Mouse (Mus musculus): ENCODE measurements around the gene Ece1. TPM values are rescaled to one million over a fixed set of nuclear protein-coding genes. Genes with fewer than 3 reads are reported as not detected.

The Ece1 gene
- polyA plus RNA-seq, 1 experiment from 2014 or later, result 74.6 TPM

- Histone ChIP-seq H3K27me3 (no peaks in the 10 kb centered on the region), H3K4me2 (replicated peaks) (no peak overlapping the region), H3K36me3 (peaks cover 97% of the 10 kb centered on the region), H3K9me3 (replicated peaks) (no peaks in the 10 kb centered on the region), H3K27ac (replicated peaks) (no peak overlapping the region), H3K4me3 (replicated peaks) (no peak overlapping the region), H3K4me1 (peaks cover 5% of the 10 kb centered on the region; the same call in 1 of the 2 replicates), H3K9ac (no peak overlapping the region)
- ATAC-seq (ENCODE audit: insufficient number of reproducible peaks, low FRiP score, low TSS enrichment, low read depth), result no peak
- 73% methylated on average over 4 of the region's 4 CpGs for whole genome bisulfite sequencing
These were observed 83.3 kb downstream of the Ece1 start for GRCm38 (mm10) chr4:137945376-137945775.

GRCm38 (mm10) chr4:137946419-137946818, 84.4 kb downstream of the Ece1 start:
- Histone ChIP-seq H3K4me3 (replicated peaks) (no peak overlapping the region), H3K9me3 (replicated peaks) (no peaks in the 10 kb centered on the region), H3K4me1 (peaks cover 5% of the 10 kb centered on the region; the same call in 1 of the 2 replicates), H3K4me2 (replicated peaks) (no peak overlapping the region), H3K27me3 (no peaks in the 10 kb centered on the region), H3K9ac (no peak overlapping the region), H3K36me3 (peaks cover 93% of the 10 kb centered on the region), H3K27ac (replicated peaks) (no peak overlapping the region)
- WGBS, result 81% methylated on average over 11 of the region's 11 CpGs
- no peak for ATAC-seq (ENCODE audit: insufficient number of reproducible peaks, low FRiP score, low TSS enrichment, low read depth)

- no peak for ATAC-seq (ENCODE audit: insufficient number of reproducible peaks, low FRiP score, low TSS enrichment, low read depth)
- no peak overlapping the region for H3K4me2 ChIP-seq (replicated peaks)
- no peak overlapping the region for H3K27ac ChIP-seq (replicated peaks)
- no peaks in the 10 kb centered on the region for H3K27me3 ChIP-seq
- H3K9me3 ChIP-seq (replicated peaks), result no peaks in the 10 kb centered on the region
- H3K4me1 ChIP-seq, result peaks cover 3% of the 10 kb centered on the region; the same call in 1 of the 2 replicates
- no peak overlapping the region for H3K9ac ChIP-seq
- H3K4me3 ChIP-seq (replicated peaks), result no peak overlapping the region
- peaks cover 87% of the 10 kb centered on the region for H3K36me3 ChIP-seq
- 41% methylated on average over 4 of the region's 4 CpGs for WGBS
These were observed 90.8 kb downstream of the Ece1 start for GRCm38 (mm10) chr4:137952840-137953239.

GRCm38 (mm10) chr4:137954184-137954583, 92.1 kb downstream of the Ece1 start:
- WGBS, result 76% methylated on average over 2 of the region's 2 CpGs

GRCm38 (mm10) chr4:137954926-137955396, 92.9 kb downstream of the Ece1 start:
- Histone ChIP-seq H3K27me3 (no peaks in the 10 kb centered on the region), H3K27ac (replicated peaks) (no peak overlapping the region; the same call in 1 of the 2 replicates), H3K4me3 (replicated peaks) (no peak overlapping the region), H3K4me1 (peaks cover 3% of the 10 kb centered on the region; the same call in 1 of the 2 replicates), H3K9ac (no peak overlapping the region), H3K36me3 (peaks cover 87% of the 10 kb centered on the region), H3K9me3 (replicated peaks) (no peaks in the 10 kb centered on the region), H3K4me2 (replicated peaks) (no peak overlapping the region)
- 51% methylated on average over 8 of the region's 8 CpGs for WGBS
- ATAC-seq (ENCODE audit: insufficient number of reproducible peaks, low FRiP score, low TSS enrichment, low read depth), result peak; percentile 65; the same call in 1 of the 2 replicates

More at GRCm38 (mm10) chr4:137954184-137954583, 92.1 kb downstream of the Ece1 start:
- Histone ChIP-seq H3K4me1 (peaks cover 3% of the 10 kb centered on the region; the same call in 1 of the 2 replicates), H3K9me3 (replicated peaks) (no peaks in the 10 kb centered on the region), H3K27ac (replicated peaks) (no peak overlapping the region), H3K4me2 (replicated peaks) (no peak overlapping the region), H3K36me3 (peaks cover 87% of the 10 kb centered on the region), H3K4me3 (replicated peaks) (no peak overlapping the region), H3K9ac (no peak overlapping the region), H3K27me3 (no peaks in the 10 kb centered on the region)
- no peak for ATAC-seq (ENCODE audit: insufficient number of reproducible peaks, low FRiP score, low TSS enrichment, low read depth)

GRCm38 (mm10) chr4:137956260-137956659, 94.2 kb downstream of the Ece1 start:
- no peaks in the 10 kb centered on the region for H3K27me3 ChIP-seq
- no peak overlapping the region for H3K27ac ChIP-seq (replicated peaks)
- ATAC-seq (ENCODE audit: insufficient number of reproducible peaks, low FRiP score, low TSS enrichment, low read depth), result no peak
- H3K36me3 ChIP-seq, result peaks cover 91% of the 10 kb centered on the region
- H3K4me2 ChIP-seq (replicated peaks), result no peak overlapping the region
- 93% methylated on average over 15 of the region's 15 CpGs for whole genome bisulfite sequencing
- H3K4me1 ChIP-seq, result peaks cover 3% of the 10 kb centered on the region; the same call in 1 of the 2 replicates
- no peaks in the 10 kb centered on the region for H3K9me3 ChIP-seq (replicated peaks)
- H3K4me3 ChIP-seq (replicated peaks), result no peak overlapping the region
- H3K9ac ChIP-seq, result no peak overlapping the region

GRCm38 (mm10) chr4:137959889-137960665, 98.0 kb downstream of the Ece1 start:
- Histone ChIP-seq H3K4me1 (peaks cover 7% of the 10 kb centered on the region; the same call in 1 of the 2 replicates), H3K36me3 (peaks cover 87% of the 10 kb centered on the region), H3K4me2 (replicated peaks) (no peak overlapping the region), H3K4me3 (replicated peaks) (no peak overlapping the region), H3K9me3 (replicated peaks) (no peaks in the 10 kb centered on the region), H3K27ac (replicated peaks) (no peak overlapping the region), H3K9ac (no peak overlapping the region), H3K27me3 (no peaks in the 10 kb centered on the region)
- 84% methylated on average over 13 of the region's 13 CpGs for WGBS
- ATAC-seq (ENCODE audit: insufficient number of reproducible peaks, low FRiP score, low TSS enrichment, low read depth), result no peak

GRCm38 (mm10) chr4:137960757-137961156, 98.7 kb downstream of the Ece1 start:
- no peak overlapping the region for H3K9ac ChIP-seq
- no peak overlapping the region for H3K27ac ChIP-seq (replicated peaks)
- no peaks in the 10 kb centered on the region for H3K9me3 ChIP-seq (replicated peaks)
- H3K4me1 ChIP-seq, result 0 out of 2 replicates have a peak, but pooled peaks cover 5% of the 10 kb centered on the region
- H3K27me3 ChIP-seq, result no peaks in the 10 kb centered on the region
- 75% methylated on average over 11 of the region's 11 CpGs for WGBS
- H3K4me2 ChIP-seq (replicated peaks), result no peak overlapping the region
- peaks cover 85% of the 10 kb centered on the region for H3K36me3 ChIP-seq
- H3K4me3 ChIP-seq (replicated peaks), result no peak overlapping the region
- ATAC-seq (ENCODE audit: insufficient number of reproducible peaks, low FRiP score, low TSS enrichment, low read depth), result no peak

GRCm38 (mm10) chr4:137962643-137963350, 100.8 kb downstream of the Ece1 start:
- Histone ChIP-seq H3K4me1 (0 out of 2 replicates have a peak, but pooled peaks cover 5% of the 10 kb centered on the region), H3K9ac (no peak overlapping the region), H3K9me3 (replicated peaks) (no peaks in the 10 kb centered on the region), H3K36me3 (peaks cover 71% of the 10 kb centered on the region), H3K4me2 (replicated peaks) (no peak overlapping the region), H3K27me3 (no peaks in the 10 kb centered on the region), H3K27ac (replicated peaks) (no peak overlapping the region), H3K4me3 (replicated peaks) (no peak overlapping the region)
- no peak for ATAC-seq (ENCODE audit: insufficient number of reproducible peaks, low FRiP score, low TSS enrichment, low read depth)
- 89% methylated on average over 20 of the region's 20 CpGs for WGBS

- Histone ChIP-seq H3K36me3 (peaks cover 65% of the 10 kb centered on the region), H3K4me1 (0 out of 2 replicates have a peak, but pooled peaks cover 5% of the 10 kb centered on the region), H3K9me3 (replicated peaks) (no peaks in the 10 kb centered on the region), H3K9ac (no peak overlapping the region), H3K27ac (replicated peaks) (no peak overlapping the region), H3K4me2 (replicated peaks) (no peak overlapping the region), H3K27me3 (no peaks in the 10 kb centered on the region), H3K4me3 (replicated peaks) (no peak overlapping the region)
- no peak for ATAC-seq (ENCODE audit: insufficient number of reproducible peaks, low FRiP score, low TSS enrichment, low read depth)
- WGBS, result 87% methylated on average over 6 of the region's 6 CpGs
These were observed 101.4 kb downstream of the Ece1 start for GRCm38 (mm10) chr4:137963431-137963830.

Measured in embryonic facial prominence, embryonic 15.5 days (tissue).